Mouse (Mus musculus) ES-Bruce4 (cell line): ENCODE data around the gene Gm49486.
A peak's percentile ranks its signal among the peaks of the same experiment; 100 is the strongest.

Source experiments
- CTCF ChIP-seq: IDR thresholded peaks from one replicate; pipeline ENCODE4 v1.8.1; 2011; ENCODE audit warnings: low read depth, low read length
- EP300 ChIP-seq: IDR thresholded peaks from 2 replicates; pipeline ENCODE4 v1.6.1; 2011; ENCODE audit warnings: low read depth, low read length; ENCODE audit not compliant: insufficient read depth

DNA sequence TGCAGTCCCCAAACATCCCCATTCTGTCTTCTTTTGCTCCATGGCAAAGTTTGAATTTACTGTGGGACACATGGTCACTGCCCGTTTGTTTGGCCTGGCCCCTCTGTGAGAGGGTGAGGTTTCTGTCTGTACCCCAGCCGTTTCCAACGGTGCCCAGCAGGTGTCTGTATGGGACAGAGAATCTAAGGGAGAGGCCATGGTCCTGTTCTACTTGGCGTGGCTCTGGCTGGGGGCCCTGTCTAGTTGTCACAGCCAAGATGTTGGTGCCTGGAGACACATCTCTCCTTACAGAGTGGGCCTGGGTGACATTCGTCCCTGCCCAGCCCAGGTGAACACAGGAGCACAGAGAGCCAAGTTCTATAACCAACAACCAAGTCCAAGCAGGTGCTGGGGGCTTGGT, 51.7 kb downstream of the Gm49486 start:
- no peak for TF ChIP-seq EP300
- peak; percentile 47 for TF ChIP-seq CTCF
